Mouse (Mus musculus): Measurements from ENCODE around the gene Ifrd2.

Ifrd2 gene

DNA sequence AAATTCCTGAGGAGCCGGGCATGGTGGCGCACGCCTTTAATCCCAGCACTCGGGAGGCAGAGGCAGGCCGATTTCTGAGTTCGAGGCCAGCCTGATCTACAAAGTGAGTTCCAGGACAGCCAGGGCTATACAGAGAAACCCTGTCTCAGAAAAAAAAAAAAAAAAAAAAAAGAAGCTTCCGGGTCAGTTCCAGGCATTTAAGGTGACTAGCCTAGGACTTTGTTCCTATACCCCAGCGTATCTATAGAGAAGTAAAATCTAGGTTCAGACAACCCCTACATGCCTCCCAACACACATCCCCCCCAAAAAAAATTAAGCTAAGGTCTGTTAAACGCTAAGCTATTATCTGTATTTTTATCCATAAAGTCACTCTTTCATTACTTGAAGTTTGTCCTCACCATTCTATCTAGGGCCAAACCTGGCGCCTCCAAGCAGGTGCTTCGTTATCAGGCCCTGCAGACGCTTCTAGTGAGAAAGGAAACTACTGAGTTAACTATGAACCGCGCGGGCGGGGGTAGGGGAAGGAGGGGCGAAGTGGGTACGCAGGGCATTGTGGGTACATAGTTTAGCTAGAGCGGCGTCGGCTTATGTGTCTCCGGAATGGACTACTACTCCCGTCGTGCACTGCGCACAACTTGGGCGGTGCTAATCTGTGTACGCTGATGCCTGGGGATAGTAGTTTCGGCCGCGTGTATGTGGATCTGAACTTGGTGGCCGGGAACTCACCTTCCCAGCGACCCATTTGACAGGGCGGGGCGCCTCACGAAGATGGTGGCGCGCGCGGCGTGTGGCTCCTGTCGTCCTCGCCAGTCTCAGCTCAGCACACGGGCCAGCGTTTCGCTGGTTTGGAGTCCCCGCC, at the start of gene Ifrd2:
Gene Ifrd2 (plus strand): TSS at position 669 of the 859 bp plus-strand sequence.
- peak; percentile 85 for DNase-seq (ENCODE audit: low spot score)

DNA sequence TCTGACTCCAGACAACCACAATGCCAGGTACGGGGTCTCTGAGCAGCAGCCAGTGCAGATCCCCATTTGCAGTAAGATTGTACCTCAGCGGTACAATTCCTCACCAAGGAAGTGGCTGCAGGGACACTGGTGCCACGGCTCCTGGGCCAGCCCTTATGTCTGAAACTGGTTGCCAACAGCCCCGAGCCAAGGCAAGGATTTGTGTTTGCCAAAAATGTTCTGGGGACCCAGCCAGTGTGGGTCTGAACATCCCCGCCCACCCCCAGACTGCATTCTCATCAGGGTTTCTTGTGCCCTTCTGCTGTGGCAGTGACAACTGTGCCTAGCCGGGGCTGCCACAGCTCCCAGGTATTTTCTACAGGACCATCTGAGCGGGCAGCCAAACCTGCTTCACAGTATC, 49.2 kb upstream of the Ifrd2 start:
- no peak for DNase-seq (ENCODE audit: low spot score)

DNA sequence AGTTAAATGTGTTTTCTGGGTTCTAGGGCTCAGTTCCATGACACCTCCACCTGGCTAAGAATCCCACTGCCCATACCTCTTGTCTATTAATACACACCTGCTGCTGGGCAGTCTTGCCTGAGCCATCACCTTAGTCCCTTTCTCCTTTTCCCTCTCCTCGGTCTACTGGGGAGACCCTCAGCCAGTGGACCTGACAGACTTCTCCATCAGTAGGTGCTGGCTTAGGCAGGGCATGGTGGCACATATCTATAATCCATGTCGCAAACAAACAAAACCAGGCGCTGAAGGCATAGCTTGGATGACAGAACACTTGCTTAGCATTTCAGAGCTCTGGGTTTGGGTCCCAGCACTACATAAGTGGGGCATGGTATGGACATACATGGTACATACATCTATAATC, 48.7 kb upstream of the Ifrd2 start:
- no peak for DNase-seq (ENCODE audit: low spot score)

DNA sequence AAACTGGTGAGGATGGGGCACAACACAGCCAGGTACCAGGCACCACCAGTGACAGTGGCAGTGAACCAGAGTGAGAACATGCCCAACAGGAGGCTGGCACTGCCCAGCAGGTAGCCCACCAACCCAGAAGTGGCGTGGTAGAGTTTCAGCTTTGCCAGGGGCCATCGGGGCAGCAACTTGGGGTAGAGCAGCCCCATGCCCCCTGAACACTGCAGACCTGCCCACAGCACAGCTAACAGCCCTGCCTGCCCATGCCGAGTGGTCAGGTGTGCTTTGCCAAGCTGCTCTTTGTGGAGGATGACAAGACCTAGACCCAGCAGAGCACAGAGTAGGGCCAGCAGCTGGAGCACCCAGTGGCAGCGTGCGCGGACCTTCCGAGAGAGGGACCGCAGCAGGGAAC, 47.5 kb upstream of the Ifrd2 start:
- no peak for DNase-seq (ENCODE audit: low spot score)

DNA sequence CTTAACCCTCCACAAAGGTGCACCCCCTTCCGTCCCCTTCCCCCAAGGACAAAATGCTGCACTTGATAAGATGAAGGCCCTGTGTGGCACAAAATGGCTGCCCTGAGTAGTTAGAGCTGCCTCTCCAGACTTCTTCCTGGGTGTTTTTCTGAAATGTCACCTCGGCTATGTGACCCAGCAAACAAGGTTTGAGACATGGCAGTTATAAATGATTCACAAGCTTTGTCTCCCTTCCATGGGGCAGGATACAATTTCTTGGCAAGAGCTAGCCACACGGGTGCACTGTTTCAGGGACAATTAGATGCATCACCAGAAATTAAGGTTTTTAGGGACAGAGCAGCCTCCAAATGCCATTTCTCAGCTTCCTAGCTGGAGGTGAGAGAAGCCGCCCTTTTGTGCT, 47.0 kb upstream of the Ifrd2 start:
- no peak for DNase-seq (ENCODE audit: low spot score)

DNA sequence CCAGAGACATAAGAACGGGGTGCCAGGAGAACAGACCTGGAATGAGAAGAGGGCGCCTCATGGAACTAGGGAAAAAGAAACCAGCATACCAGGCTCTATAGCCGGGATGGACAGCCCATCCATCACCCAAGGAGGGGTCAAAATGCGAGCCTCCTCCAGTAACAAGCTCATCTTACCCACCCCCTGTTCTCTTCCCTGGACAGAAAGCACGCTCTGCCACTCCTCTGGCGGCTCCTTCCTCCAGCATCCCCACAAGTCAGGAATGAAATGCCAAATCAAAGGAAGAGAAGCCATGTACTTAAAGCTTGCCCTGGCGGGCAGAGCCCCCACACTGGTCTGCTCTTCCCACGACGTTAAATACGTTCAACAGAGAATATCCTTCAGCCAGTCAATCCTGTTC, 46.4 kb upstream of the Ifrd2 start:
- no peak for DNase-seq (ENCODE audit: low spot score)

DNA sequence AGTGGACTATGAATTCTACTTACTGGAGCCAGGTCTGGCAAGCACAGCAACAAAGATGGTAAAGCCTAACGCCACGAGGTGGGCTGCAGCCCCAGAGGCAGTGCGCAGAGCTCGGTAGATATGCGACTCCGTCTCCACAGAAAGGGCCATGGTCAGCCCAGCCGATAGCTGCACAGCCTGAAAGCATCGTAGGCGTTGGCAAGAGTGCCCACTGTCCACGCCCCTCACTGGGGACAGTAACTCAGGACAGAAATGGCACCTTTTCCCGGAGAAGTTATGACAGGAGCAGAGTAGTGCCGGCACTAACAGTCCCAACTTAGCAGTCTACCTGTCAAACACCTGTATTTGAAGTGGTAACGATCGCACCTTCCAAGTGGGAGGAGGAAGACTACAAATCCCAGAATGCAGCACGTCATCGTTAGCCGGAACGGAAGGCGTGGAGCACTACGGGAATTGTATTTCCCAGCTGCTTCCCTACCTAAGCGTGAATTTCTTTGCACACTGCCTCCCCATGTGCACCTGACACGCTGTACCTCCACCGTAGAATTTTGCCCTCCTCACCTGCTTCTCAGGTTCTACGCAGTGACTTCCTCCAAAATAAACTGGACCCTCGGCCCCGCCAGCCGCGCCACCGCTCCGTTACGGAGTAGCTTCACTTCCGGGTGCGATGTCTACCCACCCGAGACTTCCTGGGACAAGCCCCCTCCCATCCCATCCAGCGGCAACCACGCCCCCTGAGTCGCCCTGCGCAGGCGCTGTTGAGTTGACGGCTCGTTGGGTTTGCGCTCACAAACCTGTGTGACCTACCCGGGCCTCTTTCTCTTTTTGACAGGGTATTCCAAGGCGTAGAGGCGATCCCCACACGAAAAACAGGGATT, 45.7 kb upstream of the Ifrd2 start, which contains the start of the genes Cyb561d2 and Nprl2:
Gene Cyb561d2 (minus strand): TSS at position 720 of the 878 bp plus-strand sequence.
Gene Nprl2 (plus strand): TSS at position 753 of the 878 bp plus-strand sequence.
- peak; percentile 77 for DNase-seq (ENCODE audit: low spot score)

DNA sequence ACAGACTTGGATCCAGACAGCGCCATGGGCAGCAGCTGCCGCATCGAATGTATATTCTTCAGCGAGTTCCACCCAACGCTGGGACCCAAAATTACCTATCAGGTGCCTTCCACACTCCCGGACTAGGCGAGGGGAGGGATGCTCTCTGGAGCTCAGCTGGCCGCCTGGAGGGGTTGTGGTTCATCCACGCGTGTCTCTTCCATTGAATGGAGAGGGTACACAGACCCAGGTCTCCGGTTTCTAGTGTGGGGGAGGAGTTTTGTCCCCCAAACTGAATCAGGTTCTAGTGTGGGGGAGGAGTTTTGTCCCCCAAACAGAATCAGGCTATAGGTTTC, 45.1 kb upstream of the Ifrd2 start:
- DNase-seq (ENCODE audit: low spot score), result no peak

DNA sequence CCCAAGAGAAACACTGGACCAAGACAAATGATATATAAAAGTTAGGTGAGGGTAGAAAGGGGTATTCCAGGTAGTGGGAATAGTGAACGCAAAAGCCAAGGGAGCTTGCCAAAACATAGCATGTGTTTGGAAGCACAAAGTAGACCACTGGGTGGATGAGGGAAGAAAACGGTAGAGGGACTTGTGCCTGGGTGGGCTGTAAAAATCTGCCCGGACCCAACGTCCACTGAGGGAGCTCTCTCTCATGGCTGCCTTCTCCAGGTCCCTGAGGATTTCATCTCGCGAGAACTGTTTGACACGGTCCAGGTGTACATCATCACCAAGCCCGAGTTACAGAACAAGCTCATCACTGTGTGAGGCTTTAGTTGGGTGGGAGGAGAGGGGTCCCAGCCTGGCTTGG, 44.7 kb upstream of the Ifrd2 start:
- DNase-seq (ENCODE audit: low spot score), result no peak

DNA sequence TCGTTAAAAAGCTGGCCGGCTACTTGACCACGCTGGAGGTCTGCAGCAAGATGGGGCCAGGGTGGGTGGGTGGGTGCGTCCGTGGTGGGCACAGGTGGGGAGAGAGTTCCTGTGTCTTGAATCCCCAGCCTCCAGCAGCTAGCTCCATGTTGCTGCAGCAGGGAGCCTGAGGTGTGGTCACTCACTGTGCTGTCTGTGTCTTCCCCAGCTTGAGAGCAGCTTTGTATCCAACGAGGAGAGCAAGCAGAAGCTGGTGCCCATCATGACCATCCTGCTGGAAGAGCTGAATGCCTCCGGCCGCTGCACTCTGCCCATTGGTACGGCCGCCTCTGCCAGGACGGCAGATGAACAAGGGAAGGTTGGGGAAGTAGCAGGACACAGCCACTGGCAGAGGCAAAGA, 44.1 kb upstream of the Ifrd2 start:
- DNase-seq (ENCODE audit: low spot score), result no peak

DNA sequence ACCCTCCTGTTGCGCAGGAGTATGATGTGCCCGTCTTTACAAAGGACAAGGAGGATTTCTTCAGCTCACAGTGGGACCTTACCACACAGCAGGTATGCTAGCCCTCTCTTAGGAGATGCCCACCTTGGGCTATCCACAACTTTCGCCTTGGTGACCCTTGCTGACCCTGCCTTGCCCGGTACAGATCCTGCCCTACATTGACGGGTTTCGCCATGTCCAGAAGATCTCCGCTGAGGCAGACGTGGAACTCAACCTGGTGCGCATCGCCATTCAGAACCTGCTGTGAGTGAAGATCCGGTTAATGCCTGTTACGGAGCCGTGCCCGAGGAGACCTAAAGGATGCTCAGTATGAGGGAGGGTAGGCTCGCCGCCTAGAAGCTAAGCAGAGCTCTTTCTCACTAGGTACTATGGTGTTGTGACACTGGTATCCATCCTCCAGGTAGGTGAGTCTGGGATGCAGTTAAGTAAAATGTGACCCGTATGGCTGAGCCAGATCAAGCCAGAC, 43.2 kb upstream of the Ifrd2 start:
- DNase-seq (ENCODE audit: low spot score), result no peak

DNA sequence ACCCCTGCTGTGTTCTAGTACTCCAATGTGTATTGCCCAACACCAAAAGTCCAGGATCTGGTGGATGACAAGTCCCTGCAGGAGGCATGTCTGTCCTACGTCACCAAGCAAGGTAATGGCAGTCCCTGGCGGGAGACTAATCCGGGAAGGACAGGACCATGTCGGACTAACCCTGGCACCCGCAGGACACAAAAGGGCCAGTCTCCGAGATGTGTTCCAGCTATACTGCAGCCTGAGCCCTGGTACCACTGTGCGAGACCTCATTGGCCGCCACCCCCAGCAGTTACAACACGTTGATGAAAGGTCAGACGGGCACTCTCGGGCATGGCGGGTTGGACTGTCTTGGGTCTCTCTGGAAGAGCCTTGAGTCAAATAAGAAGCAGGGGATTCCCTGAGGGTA, 42.7 kb upstream of the Ifrd2 start:
- DNase-seq (ENCODE audit: low spot score), result no peak

DNA sequence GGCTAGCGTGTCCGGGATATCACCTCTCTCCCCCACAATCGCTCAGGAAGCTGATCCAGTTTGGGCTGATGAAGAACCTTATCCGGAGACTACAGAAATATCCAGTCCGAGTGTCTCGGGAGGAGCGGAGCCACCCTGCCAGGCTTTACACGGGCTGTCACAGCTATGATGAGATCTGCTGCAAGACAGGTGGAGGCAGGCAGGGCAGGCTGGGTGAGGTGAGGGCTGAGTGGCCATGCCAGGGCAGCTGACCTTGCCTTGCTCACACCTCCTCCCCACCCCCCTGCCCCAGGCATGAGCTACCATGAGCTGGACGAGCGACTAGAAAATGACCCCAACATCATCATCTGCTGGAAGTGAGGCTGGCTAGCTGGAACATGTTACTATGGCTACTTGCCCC, 42.2 kb upstream of the Ifrd2 start:
- no peak for DNase-seq (ENCODE audit: low spot score)

DNA sequence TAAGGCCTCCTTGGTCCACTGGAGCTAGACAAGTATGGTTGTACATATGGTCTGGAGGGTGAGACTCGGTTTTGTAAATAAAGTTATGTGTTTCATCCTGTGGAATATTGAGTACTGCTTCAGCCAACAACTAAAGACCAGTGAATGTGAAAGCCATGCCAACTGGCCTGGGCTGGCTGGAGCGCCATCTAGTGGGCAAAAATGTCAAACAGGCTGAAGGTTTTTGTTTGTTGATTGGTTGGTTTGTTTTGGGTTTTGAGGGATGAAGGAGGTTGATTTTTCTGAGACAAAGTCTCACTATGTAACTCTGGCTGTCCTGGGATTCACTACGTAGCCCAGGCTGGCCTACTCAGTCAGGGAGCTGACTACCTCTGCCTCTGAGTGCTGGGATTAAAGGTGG, 41.8 kb upstream of the Ifrd2 start:
- DNase-seq (ENCODE audit: low spot score), result no peak

DNA sequence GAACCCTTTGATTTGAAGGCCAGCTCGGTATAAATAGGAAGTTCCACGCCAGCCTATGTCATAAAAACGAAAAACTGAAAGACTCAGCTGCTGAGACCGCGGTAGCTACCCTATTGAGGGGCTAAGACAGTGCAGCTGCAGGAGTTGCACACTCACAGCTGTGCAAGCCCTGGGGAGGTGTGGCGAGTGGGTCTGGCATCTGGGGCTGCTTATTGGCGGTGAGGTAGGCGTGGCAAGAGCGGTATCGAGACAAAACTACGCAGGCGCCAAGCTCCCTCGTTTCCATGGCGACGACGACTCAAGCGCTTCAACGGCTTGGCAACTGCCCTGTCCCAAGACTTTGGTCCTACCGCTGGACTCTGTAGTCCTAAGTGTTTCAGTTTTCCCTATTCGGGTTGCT, 40.4 kb upstream of the Ifrd2 start, which contains the start of gene Zmynd10:
Gene Zmynd10 (plus strand): TSS at position 273 of the 400 bp plus-strand sequence.
- no peak for DNase-seq (ENCODE audit: low spot score)

DNA sequence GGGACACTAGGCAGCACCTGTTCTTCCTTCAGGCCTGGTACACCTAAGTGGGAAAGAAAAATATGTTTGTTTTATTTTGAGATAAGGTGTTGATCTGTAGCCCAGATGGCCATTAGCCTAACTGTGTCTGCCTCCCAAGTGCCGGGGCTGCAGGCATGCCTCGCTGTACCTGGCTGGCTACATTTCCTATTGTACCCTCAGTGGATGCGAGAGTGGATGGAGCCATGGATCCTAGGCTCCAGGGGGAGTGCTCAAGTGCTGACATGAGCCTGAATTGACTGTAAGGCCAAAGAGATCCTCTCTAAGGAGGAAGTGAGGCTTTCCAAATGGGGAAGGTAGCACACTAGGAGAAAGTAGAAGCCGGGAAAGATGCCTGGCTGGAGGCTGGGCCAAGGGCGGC, 39.5 kb upstream of the Ifrd2 start:
- DNase-seq (ENCODE audit: low spot score), result no peak

DNA sequence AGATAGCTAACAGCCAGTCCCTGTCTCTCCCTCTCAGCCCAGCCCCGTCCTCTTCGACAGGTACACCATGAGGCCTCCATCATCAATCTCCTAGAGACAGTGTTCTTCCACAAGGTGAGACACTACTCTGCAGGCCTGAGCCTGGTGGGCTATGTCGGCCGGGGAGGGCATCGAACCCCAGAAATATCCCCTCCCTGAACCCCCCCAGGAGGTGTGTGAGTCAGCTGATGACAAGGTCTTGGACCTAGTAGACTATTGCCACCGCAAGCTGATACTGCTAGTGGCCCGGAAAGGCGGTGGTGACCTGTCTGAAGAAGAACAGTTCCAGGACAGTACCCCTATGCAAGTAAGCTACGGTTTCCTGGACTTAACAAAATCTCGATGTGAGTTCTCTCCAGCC, 38.6 kb upstream of the Ifrd2 start:
- no peak for DNase-seq (ENCODE audit: low spot score)

DNA sequence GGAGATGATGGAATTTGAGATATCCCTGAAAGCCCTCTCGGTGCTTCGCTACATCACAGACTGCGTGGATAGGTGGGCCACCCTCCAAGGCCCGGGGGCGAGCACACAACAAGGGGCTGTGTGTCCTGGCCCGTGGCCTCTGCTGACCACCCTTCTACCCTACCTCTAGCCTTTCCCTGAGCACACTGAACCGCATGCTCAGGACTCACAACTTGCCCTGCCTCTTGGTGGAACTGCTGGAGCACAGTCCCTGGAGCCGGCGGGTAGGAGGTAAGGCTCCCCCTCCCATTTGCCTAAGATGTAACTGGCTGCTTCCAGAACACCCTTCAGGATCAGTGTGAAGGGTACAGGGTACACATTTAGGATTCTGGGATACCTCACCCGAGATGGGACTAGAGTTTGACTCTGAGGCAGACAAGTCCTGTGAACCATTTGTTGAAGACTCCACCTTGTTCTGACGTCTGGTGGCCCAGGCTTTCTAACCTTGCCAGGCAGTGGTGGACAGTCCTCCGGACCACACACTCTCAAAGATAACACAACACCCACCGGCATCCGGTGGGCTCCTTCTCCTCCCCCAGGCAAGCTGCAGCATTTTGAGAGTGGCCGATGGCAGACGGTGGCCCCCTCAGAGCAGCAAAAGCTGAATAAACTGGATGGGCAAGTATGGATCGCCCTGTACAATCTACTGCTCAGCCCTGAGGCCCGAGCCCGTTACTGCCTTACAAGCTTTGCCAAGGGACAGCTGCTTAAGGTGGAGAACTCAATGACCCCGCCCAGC, 38.0 kb upstream of the Ifrd2 start:
- DNase-seq (ENCODE audit: low spot score), result no peak

DNA sequence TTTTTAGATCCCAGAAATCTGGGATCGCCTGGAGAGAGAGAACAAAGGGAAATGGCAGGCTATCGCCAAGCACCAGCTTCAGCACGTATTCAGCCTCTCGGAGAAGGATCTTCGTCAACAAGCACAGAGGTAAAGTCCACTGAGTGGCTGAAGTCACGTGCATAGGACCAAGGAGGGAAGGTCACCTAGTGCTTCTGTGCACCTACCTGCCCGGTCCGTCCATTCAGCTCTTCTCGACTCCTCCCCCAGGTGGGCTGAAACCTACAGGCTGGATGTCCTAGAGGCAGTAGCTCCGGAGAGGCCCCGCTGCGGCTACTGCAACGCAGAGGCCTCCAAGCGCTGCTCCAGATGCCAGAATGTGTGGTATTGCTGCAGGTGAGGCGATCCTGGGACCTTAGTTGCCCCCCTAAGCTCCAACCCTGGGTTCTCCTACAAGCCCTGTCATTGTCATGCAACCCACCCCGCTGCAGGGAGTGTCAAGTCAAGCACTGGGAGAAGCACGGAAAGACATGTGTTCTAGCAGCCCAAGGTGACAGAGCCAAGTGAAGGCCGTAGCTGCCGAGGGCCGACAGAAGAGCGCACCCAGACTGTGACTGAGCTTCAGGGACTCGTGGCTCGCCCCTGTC, 36.8 kb upstream of the Ifrd2 start:
- no peak for DNase-seq (ENCODE audit: low spot score)

DNA sequence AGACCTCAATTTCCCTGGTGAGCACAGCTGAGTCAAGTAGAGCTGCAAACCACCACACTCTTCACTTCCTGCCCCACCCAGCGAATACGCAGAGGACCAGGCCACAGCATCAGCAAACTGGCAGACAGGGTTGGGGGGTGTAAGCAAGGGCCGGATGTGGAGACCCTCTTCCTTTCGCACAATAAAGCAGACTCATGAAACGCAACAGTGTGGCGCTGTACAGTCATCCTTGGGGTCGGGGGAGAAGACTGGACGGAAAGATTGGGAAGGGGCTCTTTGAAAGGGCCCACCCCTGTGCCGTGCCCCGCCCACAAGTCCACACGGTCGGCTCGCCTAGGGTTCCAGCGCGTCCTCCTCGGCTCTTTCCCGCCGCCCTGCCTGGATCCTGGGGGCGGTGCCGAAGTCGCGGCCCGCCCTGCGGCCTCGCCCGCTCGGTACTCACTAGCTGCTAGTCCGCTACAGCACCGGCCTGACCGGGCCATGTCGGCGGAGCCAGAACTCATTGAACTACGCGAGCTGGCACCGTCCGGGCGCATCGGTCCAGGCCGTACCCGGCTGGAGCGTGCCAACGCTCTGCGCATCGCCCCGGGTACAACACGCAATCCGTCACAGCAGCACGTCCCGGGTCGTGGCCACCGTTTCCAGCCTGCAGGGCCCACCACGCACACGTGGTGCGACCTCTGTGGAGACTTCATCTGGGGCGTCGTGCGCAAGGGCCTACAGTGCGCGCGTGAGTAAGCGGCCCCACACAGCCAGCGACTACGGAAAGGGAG, 36.1 kb upstream of the Ifrd2 start, which contains the start of gene Rassf1:
Gene Rassf1 (plus strand): TSS at position 439 of the 773 bp plus-strand sequence.
- DNase-seq (ENCODE audit: low spot score), result no peak

DNA sequence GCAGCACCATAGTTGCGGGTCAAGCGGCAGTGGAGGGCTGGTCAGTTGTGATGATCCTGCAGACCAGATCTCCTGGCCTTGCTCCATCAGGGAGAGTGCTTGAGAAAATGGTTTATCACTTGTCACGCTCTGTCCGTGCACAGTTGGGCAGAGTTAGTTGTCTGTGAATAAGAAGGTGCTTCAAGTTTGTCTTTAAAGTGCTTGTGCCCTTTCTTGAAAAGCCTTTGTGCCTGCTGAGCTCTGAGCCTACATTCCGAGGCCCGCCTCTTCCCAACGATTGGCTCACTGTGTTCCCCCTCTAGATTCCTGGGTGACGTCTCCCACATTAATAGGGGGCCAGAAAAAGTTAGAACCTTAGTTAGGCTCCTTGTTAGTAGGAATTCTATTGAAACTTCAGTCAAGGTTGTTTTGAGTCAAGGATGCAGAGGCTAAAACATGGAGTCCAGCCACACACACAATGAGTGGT, 35.5 kb upstream of the Ifrd2 start:
- DNase-seq (ENCODE audit: low spot score), result no peak
